Mouse (Mus musculus) c-Kit-positive CD71-positive TER-119-positive erythroid progenitor cells, embryonic 14.5 days (primary cell): ENCODE results near the gene Acads.
"Not testable (repeated sequence)": the region's sequence is repeated elsewhere in the genome, so short reads cannot be mapped to it uniquely, and the experiment has no call there.

Experiments
- DNase-seq: peaks from one replicate; pipeline ENCODE4 v3.0.0-alpha.2; 2013; ENCODE audit warnings: low spot score

Acads gene

GRCm38 (mm10) chr5:115149675-115150459 is 30.7 kb upstream of the Acads start:
- DNase-seq = no peak

DNA sequence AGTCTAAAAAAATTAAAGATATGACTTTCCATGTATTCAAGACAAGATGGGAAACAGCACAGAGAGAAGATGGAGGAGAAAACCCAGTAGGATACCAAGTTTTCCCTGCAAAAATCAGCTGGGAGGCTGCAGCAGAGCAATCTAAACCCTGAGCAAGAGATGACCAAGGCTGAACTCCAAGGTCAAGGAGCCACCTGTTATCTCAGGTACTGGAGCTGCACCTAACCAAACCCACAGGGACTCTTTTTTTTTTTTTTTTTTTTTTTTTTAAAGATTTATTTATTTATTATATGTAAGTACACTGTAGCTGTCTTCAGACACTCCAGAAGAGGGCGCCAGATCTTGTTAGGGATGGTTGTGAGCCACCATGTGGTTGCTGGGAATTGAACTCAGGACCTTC is 29.7 kb upstream of the Acads start:
- not testable (repeated sequence) for DNase-seq

GRCm38 (mm10) chr5:115148378-115148777 is 29.2 kb upstream of the Acads start:
- no peak for DNase-seq

DNA sequence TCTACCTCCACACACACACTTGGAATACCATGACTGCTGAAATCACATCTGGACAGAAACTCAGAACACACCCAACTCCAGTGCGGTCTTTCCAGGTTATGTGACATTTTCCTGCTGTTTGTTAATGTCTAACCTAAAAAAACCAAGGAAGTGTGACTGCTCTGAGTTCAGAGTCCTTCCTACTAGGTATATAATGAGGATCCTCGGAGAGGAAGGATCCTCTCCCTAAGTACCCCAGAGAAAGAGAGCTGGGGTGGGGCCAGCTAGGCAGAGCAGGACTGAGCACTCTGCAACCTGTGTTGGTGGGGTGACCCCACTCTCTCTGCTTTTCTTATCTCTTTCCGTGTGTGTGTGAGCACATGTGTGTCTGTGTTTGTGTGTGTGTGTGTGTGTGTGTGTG is 28.2 kb upstream of the Acads start:
- DNase-seq = no peak

GRCm38 (mm10) chr5:115146747-115147130 is 27.6 kb upstream of the Acads start:
- DNase-seq = no peak

DNA sequence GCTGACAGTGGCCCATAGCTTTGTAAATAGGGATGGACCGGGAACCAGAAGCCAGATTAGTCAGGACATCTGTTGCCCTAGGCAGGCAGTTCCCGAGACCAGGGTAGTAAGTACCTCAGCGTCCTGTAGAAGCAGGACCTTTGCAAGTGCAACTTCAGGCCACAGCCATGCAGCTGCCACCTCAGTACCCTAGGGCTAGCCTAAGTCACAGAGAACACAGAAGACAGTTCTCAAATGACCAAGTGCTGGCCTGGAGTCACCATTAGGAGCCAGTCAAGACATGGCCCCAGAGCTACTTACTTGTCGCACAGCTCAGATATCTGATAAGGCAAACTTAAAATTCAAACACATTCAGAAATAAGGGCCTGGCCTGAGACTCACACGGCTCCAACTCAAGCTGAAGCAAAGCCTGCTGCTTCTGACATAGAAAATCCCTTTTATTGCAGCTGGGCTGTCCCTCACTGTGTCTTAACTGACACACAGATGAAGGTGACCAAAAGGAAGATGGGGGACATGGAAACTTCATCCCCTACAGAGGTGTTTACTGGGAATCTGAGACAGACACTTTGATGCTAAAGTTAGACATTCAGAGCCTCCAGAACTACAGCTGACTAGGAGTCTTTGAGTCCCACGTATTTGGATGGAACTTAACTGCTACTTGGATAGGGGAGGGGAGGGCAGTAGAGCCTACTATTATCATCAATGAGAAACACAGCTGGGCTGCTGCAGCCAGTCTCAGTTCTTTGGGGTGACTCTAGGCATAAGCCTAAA is 27.0 kb upstream of the Acads start:
- no peak for DNase-seq

DNA sequence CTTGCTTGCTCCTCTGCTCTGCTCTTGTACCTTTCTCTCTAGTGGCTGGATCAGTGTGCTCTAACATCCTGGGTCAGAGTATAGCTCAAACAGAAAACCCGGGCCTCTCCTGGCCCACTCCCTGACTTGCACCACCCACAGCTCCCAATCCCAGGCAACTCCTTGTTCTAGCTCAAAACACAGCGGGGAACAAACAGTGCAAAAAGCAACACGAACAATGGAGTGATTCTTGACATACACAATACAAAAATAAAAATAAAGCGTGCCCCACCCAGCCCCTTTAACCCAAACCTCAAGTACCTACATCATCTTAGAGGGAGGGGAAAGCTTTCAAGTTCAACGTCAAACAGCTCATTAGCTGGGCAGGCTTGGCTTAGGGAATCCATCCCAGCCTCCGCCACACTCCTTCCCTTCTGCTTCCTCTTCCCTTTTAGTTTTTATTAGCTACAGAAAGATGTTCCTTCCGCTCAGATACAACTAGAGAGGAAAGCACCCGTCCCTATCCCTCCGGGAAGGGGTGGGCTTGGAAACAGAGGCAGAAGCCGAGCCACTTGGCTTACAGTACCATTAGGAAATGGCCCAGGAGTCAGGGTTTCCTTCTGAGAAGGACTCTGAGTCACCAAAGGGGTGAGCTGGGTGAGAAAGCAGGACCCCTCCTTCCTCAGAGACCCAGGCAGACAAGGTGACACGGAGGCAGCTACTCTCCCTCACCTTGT is 26.3 kb upstream of the Acads start:
- no peak for DNase-seq

GRCm38 (mm10) chr5:115144471-115144870 is 25.3 kb upstream of the Acads start:
- DNase-seq = no peak

- DNase-seq = no peak
Measured at GRCm38 (mm10) chr5:115143552-115143951, 24.4 kb upstream of the Acads start.

- no peak for DNase-seq
Measured at GRCm38 (mm10) chr5:115142166-115142697, 23.1 kb upstream of the Acads start.

- no peak for DNase-seq
Measured at GRCm38 (mm10) chr5:115140726-115141125, 21.6 kb upstream of the Acads start.

- no peak for DNase-seq
Measured at GRCm38 (mm10) chr5:115139124-115139523, 20.0 kb upstream of the Acads start.

- peak; percentile 86 for DNase-seq
Measured at GRCm38 (mm10) chr5:115134234-115135165, 15.4 kb upstream of the Acads start, which contains the start of gene Unc119b. TSS of gene Unc119b (minus strand) at chr5:115134975.

DNA sequence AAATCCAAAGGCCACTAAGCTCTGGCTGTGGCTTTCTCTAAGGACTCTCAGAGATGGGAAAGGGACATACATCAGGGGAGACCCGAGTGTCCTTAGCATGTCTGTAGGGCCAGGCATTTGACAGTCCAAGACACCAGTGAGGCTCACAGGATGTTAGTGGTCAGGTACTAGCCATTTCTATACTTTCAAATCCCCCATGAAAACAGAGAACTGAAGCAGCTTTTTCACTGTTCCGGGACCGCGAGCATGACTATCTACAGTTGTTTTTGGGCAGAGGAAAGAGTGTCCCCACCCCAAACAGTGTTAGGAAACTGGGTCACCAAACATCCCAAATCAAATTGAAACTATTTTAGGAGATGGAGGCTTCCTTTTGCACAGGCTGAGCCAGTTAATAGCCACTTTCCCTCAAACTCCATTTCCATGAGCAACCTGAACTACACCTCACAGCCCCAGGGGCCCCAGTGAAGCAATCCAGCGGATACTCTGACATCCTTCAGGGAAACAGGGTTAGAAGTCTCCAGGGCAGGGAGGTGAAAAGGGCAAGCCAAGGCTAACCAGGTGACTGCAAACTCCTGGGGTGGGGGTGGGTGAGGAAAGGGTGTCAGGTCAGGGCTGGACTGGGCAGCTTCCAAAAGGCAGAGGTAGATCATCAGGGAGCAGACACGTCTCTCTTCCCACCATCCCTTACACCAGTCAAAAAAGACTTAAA is 14.4 kb upstream of the Acads start:
- no peak for DNase-seq

DNA sequence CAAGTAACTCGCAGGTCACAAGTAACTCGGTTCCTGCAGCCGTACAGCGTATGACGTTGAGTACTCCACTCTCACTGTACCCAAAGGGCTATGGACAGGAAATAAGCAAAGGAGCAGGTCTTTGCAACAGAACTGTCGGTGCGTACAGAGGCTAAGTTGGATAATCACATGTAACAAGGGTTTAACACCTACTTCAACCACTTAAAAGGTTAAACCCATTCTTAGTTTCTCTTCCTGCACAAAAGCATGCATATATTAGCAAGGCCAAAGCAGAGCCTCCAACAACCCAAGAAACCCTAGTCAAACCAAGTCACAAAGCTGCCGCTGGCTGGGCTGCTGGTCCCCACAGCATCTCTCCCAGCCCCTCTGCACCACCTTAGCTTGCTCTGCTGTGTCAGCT is 13.3 kb upstream of the Acads start:
- DNase-seq = no peak

- no peak for DNase-seq
Measured at GRCm38 (mm10) chr5:115129328-115129727, 10.2 kb upstream of the Acads start.

DNA sequence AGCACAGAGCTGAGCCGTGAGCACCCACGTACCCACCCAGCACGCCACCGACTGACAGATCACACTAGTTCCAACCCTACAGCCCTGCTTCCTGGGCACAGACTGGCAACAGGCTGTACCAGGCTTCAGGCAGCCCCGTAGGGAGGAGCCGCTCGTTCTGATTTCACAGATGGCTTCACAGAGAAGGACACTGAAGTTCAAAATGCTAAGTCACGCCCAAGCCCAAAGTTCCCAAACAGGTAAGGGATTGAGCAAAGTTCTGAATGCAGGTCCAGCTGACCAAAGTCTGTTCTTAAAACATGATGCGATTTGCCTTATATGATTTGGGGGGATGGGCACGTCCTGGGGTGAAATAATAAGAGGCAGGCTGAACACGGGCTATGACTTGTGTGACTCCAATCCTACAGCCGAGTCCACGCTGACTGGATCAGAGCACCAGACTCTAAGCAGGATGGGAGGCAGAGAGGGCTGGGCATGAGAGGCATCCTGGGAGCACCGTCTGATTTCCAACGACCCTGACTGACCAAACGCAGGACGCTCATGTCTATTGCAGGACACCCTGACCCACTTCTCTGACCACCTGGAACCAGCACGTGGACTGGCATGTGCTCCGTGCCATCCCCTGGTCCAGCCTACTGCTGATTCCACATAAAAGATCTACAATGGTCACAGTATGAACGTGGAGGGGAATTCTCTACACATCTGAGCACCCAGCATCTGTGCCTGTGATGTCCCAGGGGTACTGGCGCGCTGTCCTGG is 8.5 kb upstream of the Acads start:
- no peak for DNase-seq

- DNase-seq = no peak
Measured at GRCm38 (mm10) chr5:115126578-115127312, 7.6 kb upstream of the Acads start.

GRCm38 (mm10) chr5:115125211-115125871 is 6.2 kb upstream of the Acads start:
- peak; percentile 60 for DNase-seq
